Mouse (Mus musculus) cortical plate, adult 2 months (tissue): ENCODE results near the gene Fem1b. TPM values are rescaled to one million over a fixed set of nuclear protein-coding genes. Genes with fewer than 3 reads are reported as not detected.
"Not testable (repeated sequence)": the region's sequence is repeated elsewhere in the genome, so short reads cannot be mapped to it uniquely, and the experiment has no call there.

Source experiments
- H3K27ac ChIP-seq: fragments of 200-500 bp; 2 replicates; pipeline ENCODE4 v1.5.1; 2012; ENCODE audit warnings: low read length, control low read depth, inconsistent platforms; ENCODE audit not compliant: insufficient read depth
- H3K4me1 ChIP-seq: fragments of 200-500 bp; 2 replicates; pipeline ENCODE4 v1.6.1; 2011; ENCODE audit warnings: low read length; ENCODE audit not compliant: control insufficient read depth, insufficient read depth
- H3K4me3 ChIP-seq: fragments of 200-500 bp; 2 replicates; pipeline ENCODE4 v1.5.1; 2011; ENCODE audit warnings: mild to moderate bottlenecking, low read length, control low read depth; ENCODE audit not compliant: insufficient read depth
- CTCF ChIP-seq: fragments of 200-500 bp; IDR thresholded peaks from 2 replicates; pipeline ENCODE4 v1.5.1; 2011; ENCODE audit warnings: mild to moderate bottlenecking, control low read depth, low read length; ENCODE audit not compliant: insufficient read depth; ENCODE audit errors: extremely low read depth
- POLR2A ChIP-seq: fragments of 200-500 bp; IDR thresholded peaks from 2 replicates; pipeline ENCODE4 v1.6.1; 2011; ENCODE audit warnings: mild to moderate bottlenecking, low read length, control low read depth; ENCODE audit not compliant: insufficient read depth; ENCODE audit errors: extremely low read depth
- polyA plus RNA-seq: library from polyadenylated mRNA; depleted of rRNA; stranded (reverse); fragments of >200 nt; gene quantifications from 2 replicates; pipeline ENCODE4 v1.2.3, GENCODE M21; 2012; rRNA removed

Fem1b gene
- 41.9 and 42.6 TPM in 2 replicates for polyA plus RNA-seq

DNA sequence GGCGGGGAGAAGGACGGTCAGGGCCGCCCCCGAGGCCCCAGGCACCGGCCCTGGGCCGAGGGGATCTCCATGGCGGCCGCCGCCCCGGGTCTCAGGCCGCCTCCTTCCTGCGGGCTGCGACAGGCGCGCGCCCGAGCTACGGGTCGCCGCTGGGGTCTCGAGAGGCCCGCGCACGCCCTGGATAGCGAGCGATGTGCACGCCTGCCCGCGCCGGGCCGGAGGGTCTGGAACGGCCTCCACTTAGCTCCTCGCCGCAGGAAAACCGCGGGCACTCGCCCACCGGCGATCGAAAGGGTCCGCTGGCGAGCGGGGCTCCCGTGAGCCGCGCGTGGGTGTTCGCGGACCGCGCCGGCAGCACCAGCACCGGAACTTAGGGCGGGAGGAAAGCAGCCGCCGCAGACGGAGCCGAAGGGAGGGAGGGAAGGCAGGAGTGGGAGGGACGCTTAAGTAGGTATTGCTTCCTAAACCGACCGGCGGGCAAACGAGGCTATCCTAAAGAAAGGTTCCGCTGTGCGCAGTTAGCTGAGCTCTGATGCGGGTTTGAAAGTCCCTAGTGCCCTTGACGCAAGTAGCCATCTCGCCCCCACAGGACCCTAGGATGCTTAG is at the start of gene Fem1b:
Gene Fem1b (minus strand): TSS at position 419 of the 606 bp plus-strand sequence.
- H3K4me1 ChIP-seq = peaks cover 11% of the 10 kb centered on the region
- TF ChIP-seq CTCF = no peak
- peak; percentile 96 for TF ChIP-seq POLR2A
- peak within 1 kb of the TSS; percentile 95 for H3K27ac ChIP-seq
- peak within 1 kb of the TSS; percentile 100 for H3K4me3 ChIP-seq

DNA sequence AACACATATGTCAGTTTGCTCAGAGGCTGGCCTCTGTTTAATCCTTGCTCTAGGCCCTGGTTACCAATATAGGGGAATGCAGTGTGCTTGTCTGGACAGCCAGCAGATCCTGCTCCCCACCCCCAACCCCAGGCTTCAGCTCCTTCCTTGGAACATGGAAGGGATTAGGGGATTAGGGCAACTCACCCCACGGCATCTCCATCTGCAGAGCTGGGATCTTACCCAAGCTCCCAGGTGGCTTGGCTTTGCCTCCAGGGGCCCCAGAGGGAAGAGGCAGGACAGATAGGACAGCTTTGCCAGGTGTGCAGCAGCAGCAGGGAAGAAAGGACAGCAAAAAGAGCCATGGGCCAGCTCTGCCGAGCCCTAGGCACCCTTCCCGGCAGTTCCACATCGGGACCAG is 49.1 kb upstream of the Fem1b start:
- H3K27ac ChIP-seq = no peak overlapping the region
- no peak overlapping the region for H3K4me3 ChIP-seq
- H3K4me1 ChIP-seq = no peaks in the 10 kb centered on the region
- TF ChIP-seq CTCF = no peak
- TF ChIP-seq POLR2A = no peak

GRCm38 (mm10) chr9:62860102-62860501 is 48.4 kb upstream of the Fem1b start:
- not testable (repeated sequence) for H3K4me1 ChIP-seq, H3K27ac ChIP-seq

GRCm38 (mm10) chr9:62858266-62859019 is 46.7 kb upstream of the Fem1b start:
- no peak overlapping the region for H3K27ac ChIP-seq
- H3K4me1 ChIP-seq = no peaks in the 10 kb centered on the region
- H3K4me3 ChIP-seq = no peak overlapping the region
- no peak for TF ChIP-seq POLR2A
- TF ChIP-seq CTCF = no peak

More at GRCm38 (mm10) chr9:62860102-62860501, 48.4 kb upstream of the Fem1b start:
- H3K4me3 ChIP-seq = not testable (repeated sequence)

DNA sequence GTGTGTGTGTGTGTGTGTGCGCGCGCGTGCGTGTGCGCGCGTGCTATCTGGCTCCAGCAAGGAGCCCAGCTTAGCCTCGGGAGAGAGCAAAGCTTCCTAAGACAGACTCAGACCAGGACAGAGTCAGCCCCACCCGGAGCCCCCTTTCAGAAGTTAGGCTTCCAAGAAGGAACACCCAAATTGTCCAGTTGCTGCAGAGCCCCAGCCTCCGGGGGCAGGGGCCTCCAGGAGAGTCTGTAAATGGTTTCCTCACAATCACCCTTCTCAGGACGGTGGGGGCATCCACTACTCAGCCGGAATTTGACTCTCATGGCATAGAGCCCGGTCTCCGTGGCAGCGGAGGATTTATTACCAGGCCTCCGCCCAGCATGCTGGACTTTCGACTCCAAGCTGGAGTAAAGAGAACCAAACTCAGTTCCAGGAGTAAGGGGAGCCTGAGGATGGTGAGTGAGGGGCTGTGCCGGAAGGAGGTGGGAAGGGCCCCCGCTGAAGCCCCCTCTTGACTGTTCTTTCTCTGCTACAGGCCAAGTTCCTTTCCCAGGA is 46.1 kb upstream of the Fem1b start, which contains the start of gene Calml4:
Gene Calml4 (plus strand): TSS at position 362 of the 543 bp plus-strand sequence.
- H3K4me1 ChIP-seq = no peaks in the 10 kb centered on the region
- no peak for TF ChIP-seq POLR2A
- no peak for TF ChIP-seq CTCF
- H3K27ac ChIP-seq = no peak within 1 kb of the TSS
- no peak within 1 kb of the TSS for H3K4me3 ChIP-seq

DNA sequence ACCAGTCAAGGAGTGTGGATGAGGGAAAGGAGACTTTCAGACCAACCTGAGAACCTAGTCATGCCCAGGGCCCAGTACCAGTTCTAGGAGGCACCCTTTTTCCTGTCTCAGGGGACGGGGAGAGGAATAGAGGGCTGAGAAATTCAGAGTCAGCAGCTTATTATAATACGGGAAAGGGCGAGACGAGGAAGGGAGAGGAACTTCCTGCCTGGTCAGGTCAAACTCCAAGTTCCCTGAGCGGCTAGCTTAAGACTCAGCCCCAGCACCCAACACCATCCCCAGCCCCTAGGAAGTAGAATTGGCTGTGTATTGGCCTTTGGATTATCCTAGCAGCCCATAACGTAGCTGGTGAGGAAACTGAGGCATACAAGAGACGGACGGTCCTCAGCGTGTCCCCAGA is 45.5 kb upstream of the Fem1b start:
- Histone ChIP-seq H3K4me1 (no peaks in the 10 kb centered on the region), H3K4me3 (no peak overlapping the region), H3K27ac (no peak overlapping the region)
- TF ChIP-seq CTCF (no peak), POLR2A (no peak)

GRCm38 (mm10) chr9:62854483-62854882 is 42.7 kb upstream of the Fem1b start:
- TF ChIP-seq CTCF = no peak
- no peak for TF ChIP-seq POLR2A
- Histone ChIP-seq H3K27ac (no peak overlapping the region), H3K4me3 (no peak overlapping the region), H3K4me1 (no peaks in the 10 kb centered on the region)

DNA sequence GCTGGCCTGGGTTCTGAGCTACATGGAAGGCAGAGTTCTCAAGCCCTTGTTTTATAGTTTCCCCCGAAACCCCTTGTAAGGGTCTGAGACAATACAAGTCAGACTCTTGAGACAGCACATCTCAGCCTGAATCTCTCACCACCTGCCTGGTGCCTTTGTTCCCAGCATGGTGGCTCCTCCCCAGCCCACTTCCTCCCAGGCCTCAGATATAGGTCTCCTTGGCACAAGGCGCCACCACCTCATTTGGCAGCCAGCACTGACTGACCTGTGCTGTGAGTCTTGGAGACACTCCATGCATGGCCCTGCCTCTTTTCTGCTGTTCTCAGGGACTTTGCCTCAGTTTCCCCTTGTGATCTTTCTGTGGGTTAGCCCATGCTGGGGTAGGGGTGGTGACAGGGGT is 39.8 kb upstream of the Fem1b start:
- Histone ChIP-seq H3K4me1 (peaks cover 1% of the 10 kb centered on the region; the same call in 1 of the 2 replicates), H3K27ac (no peak overlapping the region), H3K4me3 (no peak overlapping the region)
- TF ChIP-seq POLR2A = no peak
- TF ChIP-seq CTCF = no peak

DNA sequence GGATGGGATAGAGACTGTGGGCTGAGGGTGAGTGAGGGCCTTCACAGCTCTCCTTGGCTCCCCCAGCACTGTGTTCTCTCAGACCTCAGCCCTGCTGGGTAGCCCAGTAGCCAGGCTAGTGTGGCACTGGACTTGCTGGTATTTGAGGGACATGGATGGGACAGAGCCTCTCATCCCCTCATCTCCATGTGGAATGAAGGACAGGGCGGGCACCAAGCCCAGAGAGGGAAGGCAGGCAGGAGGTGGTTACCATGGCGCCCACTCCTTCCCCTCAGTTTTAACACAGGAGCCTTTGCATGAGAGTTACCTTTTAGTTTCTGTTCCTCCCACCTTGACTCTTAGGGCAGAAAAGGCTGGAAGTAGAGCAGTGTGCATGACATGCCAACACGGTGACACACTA is 36.9 kb upstream of the Fem1b start:
- no peak overlapping the region for H3K27ac ChIP-seq
- TF ChIP-seq POLR2A = no peak
- peaks cover 1% of the 10 kb centered on the region; the same call in 1 of the 2 replicates for H3K4me1 ChIP-seq
- no peak overlapping the region for H3K4me3 ChIP-seq

GRCm38 (mm10) chr9:62847694-62848093 is 36.0 kb upstream of the Fem1b start:
- Histone ChIP-seq H3K27ac (no peak overlapping the region), H3K4me1 (peaks cover 1% of the 10 kb centered on the region; the same call in 1 of the 2 replicates), H3K4me3 (no peak overlapping the region)
- TF ChIP-seq POLR2A (no peak), CTCF (peak; percentile 99)
